Mouse (Mus musculus) CH12F3 (cell line): ENCODE results near the gene Sh3tc1.

Experiments used
- in situ Hi-C: fragments of 300-500 bp; cut with MboI; formaldehyde crosslinking; loops from 2 replicates; pipeline ENCODE4 v1.14.3; 2020; ENCODE audit warnings: low sequenced_read_pairs

Sh3tc1 gene

GRCm38 (mm10) chr5:35755131-35755733, 15.4 kb upstream of the Sh3tc1 start:
- in situ Hi-C loops: no loop called here

DNA sequence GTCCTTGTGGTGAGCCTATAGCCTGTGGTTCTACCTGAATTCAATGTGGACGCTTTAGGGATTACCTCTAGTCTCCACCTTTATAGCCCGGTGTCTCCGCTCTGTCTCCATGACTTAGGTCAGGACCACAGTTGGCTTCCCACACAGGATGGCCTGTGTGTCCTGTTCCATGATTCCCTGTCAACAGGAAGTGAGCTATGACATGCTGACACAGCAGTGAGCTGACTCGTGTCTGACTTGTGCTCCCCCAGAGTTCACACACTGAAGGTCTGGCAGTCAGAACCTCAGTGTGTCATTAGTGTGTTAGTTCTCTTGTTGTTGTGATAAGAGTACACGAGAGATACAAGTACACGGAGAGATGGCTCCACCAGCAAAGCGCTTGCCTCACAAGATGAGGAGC, 11.2 kb upstream of the Sh3tc1 start:
- in situ Hi-C loops: no loop called here

DNA sequence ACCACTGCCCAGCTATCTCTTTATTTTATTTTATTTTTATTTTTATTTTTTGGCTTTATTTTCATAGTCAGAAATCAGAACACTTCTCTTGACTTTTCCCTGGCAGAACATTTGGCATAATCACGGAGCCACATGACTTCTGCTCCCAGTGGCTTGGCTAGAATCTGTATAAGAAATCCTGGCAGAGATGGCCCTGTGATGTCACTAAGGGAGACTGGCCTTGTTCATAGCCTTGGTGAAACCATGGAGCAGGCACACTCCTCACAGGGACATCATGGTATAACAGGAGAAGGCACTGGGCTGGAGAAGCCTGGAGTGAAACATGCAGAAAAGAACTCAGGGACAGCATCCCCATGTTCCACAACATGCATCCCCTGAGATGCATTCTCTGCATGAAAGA, 10.2 kb upstream of the Sh3tc1 start:
- in situ Hi-C loops: no loop called here

DNA sequence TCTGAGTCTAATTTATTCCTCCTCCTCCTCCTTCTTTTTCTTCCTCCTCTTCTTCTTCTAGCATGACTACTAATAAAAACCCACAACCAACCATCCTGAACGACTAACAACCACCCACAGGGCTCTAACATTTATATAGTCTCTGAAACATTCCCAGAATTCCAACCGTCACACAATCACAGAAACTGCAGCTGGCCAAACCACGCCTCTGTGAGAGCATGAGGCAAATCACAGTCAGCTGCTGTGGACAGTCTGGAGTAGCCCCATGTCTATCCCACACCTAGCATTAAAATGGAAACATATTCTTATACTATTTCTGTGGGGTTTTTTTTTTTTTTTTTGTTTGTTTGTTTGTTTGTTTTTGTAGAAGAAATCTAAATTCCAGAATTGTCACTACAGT, 9.6 kb upstream of the Sh3tc1 start:
- in situ Hi-C loops: no loop called here

DNA sequence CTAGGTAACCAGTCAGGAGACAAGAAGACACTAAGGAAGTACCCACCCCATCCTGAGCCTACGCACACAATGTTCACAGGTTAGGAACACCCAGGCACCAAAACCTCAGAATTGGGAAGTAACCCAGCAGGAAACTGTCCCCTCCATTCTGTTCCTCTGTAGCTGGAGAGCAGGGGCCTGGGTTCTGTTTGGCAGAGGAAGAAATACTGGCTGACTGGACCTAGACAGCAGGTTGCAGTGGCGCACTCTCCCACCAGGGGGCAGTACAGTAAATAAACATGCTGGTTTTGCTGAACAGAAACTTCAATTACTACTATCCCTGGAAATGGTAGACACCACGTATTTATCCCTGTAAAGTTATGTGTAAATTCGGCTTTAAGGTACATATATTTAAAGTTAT, 7.1 kb upstream of the Sh3tc1 start:
- in situ Hi-C loops: no loop called here

DNA sequence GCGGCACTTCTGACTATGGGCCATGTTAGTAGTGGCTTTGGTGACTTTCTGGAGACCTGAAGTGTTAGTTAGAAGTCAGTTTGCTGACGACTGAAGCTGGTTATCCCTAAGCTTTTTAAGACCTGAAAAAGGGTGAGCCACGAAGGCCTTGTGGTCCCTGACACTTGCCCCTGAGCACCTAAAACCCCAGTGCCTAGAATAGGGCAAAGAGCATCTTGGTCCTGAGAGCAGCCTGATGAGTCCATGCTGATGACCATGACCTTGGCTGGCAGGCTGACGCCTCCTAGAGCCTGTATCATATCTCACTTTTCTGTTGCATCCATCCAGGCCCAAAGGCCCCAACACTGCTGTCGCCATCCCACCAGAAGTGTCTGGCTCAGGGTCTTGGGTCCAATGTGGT, 5.6 kb upstream of the Sh3tc1 start:
- in situ Hi-C loops: no loop called here

GRCm38 (mm10) chr5:35743990-35744722, 4.4 kb upstream of the Sh3tc1 start:
- in situ Hi-C loops: no loop called here

- in situ Hi-C loops: no loop called here
These were observed 3.6 kb upstream of the Sh3tc1 start for GRCm38 (mm10) chr5:35743238-35743951.

- in situ Hi-C loops: no loop called here
These were observed 1.5 kb upstream of the Sh3tc1 start for GRCm38 (mm10) chr5:35741225-35741820.

DNA sequence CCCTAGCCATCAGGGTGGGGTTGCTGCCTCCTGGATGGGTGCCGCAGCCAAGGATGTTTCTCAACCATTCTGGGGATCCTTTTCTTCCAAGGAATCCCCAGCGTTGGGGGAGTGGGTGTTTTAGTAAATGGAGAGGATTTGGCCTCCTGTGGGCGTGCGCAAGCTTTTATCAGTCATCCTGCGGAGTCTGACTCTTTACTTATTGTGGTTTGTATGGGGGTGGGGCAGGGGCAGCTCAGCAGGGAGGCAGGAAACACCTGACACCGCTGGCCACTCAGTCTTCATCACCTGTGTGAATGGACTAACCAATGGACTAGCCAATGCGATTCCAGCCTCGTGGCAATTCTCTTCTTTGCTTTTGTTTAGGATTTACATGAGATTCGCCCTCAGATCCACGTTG, 929 bp upstream of the Sh3tc1 start:
- in situ Hi-C loops: no loop called here

DNA sequence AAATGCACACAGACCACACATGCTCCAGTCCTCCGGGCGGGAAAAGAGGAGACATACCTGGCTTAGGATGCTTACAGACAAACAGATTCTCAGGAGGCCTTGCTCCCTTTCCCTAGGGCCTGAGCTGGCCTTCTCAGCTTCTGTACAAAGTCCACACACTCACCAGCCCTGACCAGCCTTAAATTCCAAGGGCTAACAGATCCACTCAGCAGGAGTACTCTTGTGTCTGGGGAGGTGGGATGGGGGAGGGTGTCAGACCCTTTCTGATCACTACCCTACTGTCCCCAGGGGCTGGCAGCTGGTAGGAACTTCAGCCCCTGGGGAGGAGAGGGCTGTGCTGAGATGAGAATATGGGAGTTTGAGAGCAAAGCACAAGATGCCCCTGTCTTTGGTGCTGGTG, 782 bp downstream of the Sh3tc1 start:
- in situ Hi-C loops: no loop called here

- in situ Hi-C loops: no loop called here
These were observed 2.4 kb downstream of the Sh3tc1 start for GRCm38 (mm10) chr5:35737231-35737901.

DNA sequence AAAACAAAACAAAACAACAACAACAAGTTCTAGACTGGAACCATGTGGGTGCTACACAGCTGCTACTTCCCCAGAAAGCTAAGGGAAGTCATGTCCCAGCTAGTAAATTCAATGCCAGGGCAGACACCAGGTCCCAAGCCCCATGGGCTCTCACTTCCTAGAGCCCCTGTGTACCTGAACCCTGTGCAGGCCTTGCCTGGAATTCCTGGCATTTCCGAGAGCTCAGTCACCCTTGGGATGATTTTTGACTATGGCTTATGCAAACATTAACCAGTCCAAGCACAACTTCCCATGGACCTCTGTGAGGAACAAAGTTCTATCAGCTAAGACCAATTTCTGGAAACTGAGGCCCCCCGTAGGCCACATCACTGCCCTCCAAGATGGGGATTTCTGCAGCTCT, 6.3 kb downstream of the Sh3tc1 start:
- in situ Hi-C loops: no loop called here

- in situ Hi-C loops: no loop called here
These were observed 8.8 kb downstream of the Sh3tc1 start for GRCm38 (mm10) chr5:35731006-35731405.

DNA sequence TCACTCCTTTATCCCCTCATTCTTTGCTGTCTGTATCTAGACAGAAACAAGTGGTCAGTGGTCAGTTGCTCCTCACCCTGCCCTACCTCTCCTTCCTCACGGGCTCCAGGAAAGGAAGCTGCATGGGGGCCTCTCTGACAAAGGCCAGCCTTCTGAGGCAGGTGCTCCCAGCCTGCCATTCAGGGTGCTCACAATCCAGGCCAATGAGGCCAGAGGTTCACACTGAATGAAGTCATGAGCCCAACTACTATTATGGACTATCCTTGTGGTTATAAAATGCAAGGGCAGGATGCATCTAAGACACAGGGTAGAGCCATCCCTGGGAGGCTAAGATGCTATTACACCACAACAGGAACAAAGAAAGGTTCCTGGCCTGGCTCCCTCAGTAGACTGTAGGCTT, 9.2 kb downstream of the Sh3tc1 start:
- in situ Hi-C loops: no loop called here

DNA sequence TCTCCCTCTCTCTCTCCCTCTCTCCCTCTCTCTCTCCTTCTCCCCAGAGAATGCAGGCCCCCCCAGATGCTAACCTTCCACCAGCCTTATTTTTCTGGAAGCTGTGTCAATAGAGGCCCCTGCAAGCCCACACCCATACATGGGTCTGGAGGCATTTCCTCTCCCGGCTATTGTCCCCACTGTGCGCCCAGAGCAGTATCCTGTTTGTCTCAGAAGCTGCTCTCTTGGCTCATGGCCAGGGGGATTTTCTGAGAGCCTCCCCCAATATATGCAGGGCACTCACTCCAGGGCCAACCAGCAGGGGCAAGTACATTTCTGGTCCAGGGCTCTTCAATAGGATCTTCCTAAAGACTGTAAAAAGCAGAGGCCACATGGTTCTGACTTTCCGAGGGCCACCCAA, 9.9 kb downstream of the Sh3tc1 start:
- in situ Hi-C loops: no loop called here

DNA sequence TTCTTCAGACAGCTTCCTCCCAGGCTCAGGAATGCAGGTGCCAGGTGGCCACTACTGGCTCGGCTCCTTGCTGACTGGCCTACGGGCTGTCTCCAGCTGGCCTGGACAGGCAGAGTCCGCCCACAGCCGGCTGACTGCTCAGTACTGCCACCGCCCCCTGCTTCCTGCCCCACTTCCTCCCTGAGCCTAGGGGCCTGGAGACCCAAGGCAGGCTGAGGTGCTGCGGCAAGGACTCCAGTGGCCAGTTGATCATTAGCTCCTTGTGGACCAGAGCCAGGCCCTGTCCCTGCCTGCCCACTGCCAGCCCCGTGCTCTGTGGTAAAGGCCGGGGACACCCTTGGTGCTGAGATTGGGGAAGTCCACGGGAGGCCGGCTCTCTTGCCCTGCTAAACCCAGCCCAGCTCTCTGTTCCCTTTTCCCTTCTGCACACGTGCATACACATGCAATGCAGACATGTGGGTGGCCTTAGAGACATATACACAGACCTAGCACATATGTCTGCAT, 10.8 kb downstream of the Sh3tc1 start:
- in situ Hi-C loops: no loop called here

GRCm38 (mm10) chr5:35728344-35728956, 11.3 kb downstream of the Sh3tc1 start:
- in situ Hi-C loops: no loop called here

DNA sequence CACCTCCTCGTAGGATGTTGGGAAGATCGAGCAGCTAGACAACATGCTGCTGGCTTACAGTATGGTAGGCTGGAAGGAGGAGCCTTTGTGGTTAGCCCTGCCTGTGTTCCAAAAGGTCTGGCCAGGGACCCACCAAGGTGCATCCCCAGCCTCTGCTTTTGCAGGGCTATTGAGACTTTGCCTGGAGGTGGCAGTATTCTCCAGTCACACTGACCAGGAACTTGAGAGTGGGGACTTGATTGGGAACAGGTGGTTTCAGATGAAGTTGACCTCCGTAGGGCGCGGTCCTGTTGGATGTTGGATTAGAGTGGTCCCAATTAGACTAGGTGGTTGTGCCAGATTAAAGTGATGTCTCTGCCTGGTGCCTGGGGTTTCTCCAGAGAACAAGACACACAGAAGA, 12.3 kb downstream of the Sh3tc1 start:
- in situ Hi-C loops: no loop called here

GRCm38 (mm10) chr5:35725840-35726239, 13.9 kb downstream of the Sh3tc1 start:
- in situ Hi-C loops: no loop called here

DNA sequence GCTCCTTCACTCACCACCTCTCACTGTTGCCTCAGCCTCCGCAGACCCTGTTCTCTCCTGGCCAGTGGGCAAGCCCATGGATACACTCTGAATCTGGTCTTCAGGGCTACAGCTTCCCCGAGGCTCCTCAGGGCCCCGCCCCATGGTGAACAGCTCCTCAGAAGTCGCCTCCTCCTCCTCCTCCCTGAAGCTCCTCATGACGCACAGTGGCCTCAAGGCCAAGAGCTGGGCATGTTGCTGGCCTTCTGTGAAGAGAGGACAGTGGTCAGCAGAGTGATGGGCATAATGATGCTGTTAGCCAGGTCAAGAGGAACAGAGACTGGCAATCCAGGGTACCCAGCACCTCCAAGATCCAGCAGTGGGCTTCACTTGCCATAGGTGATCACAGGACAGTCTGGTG, 15.9 kb downstream of the Sh3tc1 start:
- in situ Hi-C loops: no loop called here
